Mouse (Mus musculus): ENCODE results near the gene Gm19935. TPM values are rescaled to one million over a fixed set of nuclear protein-coding genes. Genes with fewer than 3 reads are reported as not detected.

The Gm19935 gene
- polyA plus RNA-seq, 1 experiment from 2014 or later: 1.8 TPM

DNA sequence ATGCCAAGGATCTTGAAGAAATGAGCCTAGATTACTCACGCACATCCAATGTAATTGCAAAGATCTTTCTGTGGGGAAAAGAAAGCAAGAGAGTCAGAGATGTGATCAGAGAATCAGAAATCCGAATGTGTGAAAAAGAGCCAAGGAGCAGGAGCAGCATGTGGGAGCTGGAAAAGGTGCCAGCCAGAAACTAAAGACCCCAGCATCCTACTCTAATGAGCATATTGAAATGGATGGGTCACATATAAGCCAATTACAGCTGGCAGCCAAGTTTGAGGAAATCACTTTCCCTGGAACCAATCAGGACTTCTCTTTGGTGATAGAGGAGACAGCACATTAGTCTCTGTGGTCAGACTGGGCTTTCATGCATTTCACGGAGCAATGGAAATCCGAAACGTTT is 47.4 kb downstream of the Gm19935 start:
- WGBS: 79% methylated on average over 5 of the region's 5 CpGs
- no peaks in the 10 kb centered on the region for H3K4me1 ChIP-seq (ENCODE audit: control insufficient read depth, insufficient read depth, low read length)
- no peak overlapping the region for H3K4me3 ChIP-seq (ENCODE audit: low read depth, low read length)
- H3K27ac ChIP-seq (ENCODE audit: low read length): no peak overlapping the region
- no peak for ATAC-seq
- no peaks in the 10 kb centered on the region for H3K9me3 ChIP-seq (replicated peaks; ENCODE audit: control insufficient read depth, low read length, poor library complexity, severe bottlenecking)
- H3K36me3 ChIP-seq (ENCODE audit: control insufficient read depth, insufficient read depth, low read length): no peaks in the 10 kb centered on the region
- no peak overlapping the region for H3K9ac ChIP-seq (ENCODE audit: low read depth, low read length)
- H3K4me2 ChIP-seq (ENCODE audit: low read length): no peak overlapping the region
- no peaks in the 10 kb centered on the region for H3K27me3 ChIP-seq (ENCODE audit: control insufficient read depth, insufficient read depth, low read depth, low read length)

Small RNAs within 50 kb of the gene (microRNA-seq; reads per million reads assigned to microRNA genes)
- gene Gm44382: not detected

Other genes starting within 250 kb of the Gm19935 start
- gene Chd9, start 11.0 kb upstream of the Gm19935 start, polyA plus RNA-seq (2015; fragmentation: Nextera tagmentation; extraction: Ambion mirVana): 68.4 and 80.2 TPM in 2 replicates